Mouse (Mus musculus): Measurements from ENCODE around the gene Emc10.

- TF ChIP-seq POLR2A (IDR thresholded peaks at IDR 0.05; ENCODE audit: low read depth, low read length) = no peak
- TF ChIP-seq CTCF (IDR thresholded peaks at IDR 0.05; ENCODE audit: extremely low read depth, insufficient read depth, insufficient read length, insufficient replicate concordance) = no peak
Observed at GRCm38 (mm10) chr7:44465111-44465510, 31.2 kb downstream of the Emc10 start, which contains the start of gene Aspdh.

Measured in spleen, adult 2 months (tissue).